Mouse (Mus musculus): Measurements from ENCODE around the gene Tmem174. TPM values are rescaled to one million over a fixed set of nuclear protein-coding genes. Genes with fewer than 3 reads are reported as not detected.

The Tmem174 gene
- total and polyA plus RNA-seq, 2 experiments, result not detected

DNA sequence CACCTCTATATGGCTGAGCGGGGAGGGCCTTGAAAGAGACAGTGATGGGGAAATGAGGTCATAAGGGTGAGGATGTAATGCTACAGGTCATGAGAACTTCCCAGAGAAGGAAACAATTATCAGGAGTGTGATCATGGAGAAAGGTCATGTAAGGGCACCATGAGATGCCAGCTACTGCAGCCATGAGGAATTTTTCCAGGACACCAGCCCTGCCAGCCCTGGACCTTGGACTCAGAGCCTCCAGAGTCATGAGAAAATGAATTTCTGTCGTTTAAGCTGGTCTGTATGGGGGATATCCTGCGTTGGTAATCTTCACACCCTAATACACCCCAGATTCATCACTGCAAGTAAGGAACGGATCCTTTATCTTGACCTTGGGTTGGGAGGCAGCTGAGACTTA is 36.7 kb upstream of the Tmem174 start:
- H3K4me1 ChIP-seq (ENCODE audit: control insufficient read depth, insufficient read depth, low read length), result no peaks in the 10 kb centered on the region
- H3K36me3 ChIP-seq (ENCODE audit: control insufficient read depth, insufficient read depth, low read length), result no peaks in the 10 kb centered on the region
- H3K4me3 ChIP-seq (ENCODE audit: insufficient read depth, low read depth, low read length), result no peak overlapping the region
- peak; percentile 12 for DNase-seq (ENCODE audit: extremely low read depth, low read depth, low spot score)
- H3K27me3 ChIP-seq (ENCODE audit: control insufficient read depth, insufficient read depth, low read length), result no peaks in the 10 kb centered on the region
- TF ChIP-seq POLR2A (IDR thresholded peaks at IDR 0.05; ENCODE audit: extremely low read depth, insufficient read depth, low read length), result no peak
- no peak for TF ChIP-seq CTCF (IDR thresholded peaks at IDR 0.05; ENCODE audit: low read depth, low read length)
- no peak overlapping the region for H3K27ac ChIP-seq (replicated peaks; ENCODE audit: insufficient read depth, low read depth, low read length)
- no peak overlapping the region for H3K9ac ChIP-seq (ENCODE audit: low read depth, low read length)
- WGBS, result 72% methylated on average over 4 of the region's 4 CpGs
- no peaks in the 10 kb centered on the region for H3K79me2 ChIP-seq (ENCODE audit: control insufficient read depth, insufficient read depth, low read length)

DNA sequence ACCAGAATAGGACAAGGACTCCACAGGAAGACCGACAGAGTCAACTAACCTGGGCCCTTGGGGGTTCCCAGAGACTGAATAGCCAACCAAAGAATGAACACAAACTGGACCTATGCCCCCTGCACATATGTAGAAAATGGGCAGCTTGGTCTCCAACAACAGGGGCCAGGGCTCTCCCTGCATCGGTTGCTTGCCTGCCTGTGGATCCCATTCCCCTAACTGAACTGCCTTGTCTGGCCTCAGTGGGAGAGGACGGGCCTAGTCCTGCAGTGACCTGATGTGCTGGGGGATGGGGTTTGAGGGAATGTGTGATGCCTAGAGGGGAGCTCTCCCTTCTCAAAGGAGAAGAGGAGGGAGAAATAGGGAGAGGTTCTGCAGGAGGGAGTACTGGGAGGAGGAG is 32.1 kb upstream of the Tmem174 start:
- TF ChIP-seq CTCF (IDR thresholded peaks at IDR 0.05; ENCODE audit: low read depth, low read length) (no peak), POLR2A (IDR thresholded peaks at IDR 0.05; ENCODE audit: extremely low read depth, insufficient read depth, low read length) (no peak)
- WGBS, result 92% methylated on average over 3 of the region's 3 CpGs
- no peaks in the 10 kb centered on the region for H3K36me3 ChIP-seq (ENCODE audit: control insufficient read depth, insufficient read depth, low read length)
- no peak overlapping the region for H3K4me3 ChIP-seq (ENCODE audit: insufficient read depth, low read depth, low read length)
- H3K27me3 ChIP-seq (ENCODE audit: control insufficient read depth, insufficient read depth, low read length), result no peaks in the 10 kb centered on the region
- no peak overlapping the region for H3K9ac ChIP-seq (ENCODE audit: low read depth, low read length)
- no peak overlapping the region for H3K27ac ChIP-seq (replicated peaks; ENCODE audit: insufficient read depth, low read depth, low read length)
- DNase-seq (ENCODE audit: extremely low read depth, low read depth, low spot score), result no peak
- H3K4me1 ChIP-seq (ENCODE audit: control insufficient read depth, insufficient read depth, low read length), result no peaks in the 10 kb centered on the region
- H3K79me2 ChIP-seq (ENCODE audit: control insufficient read depth, insufficient read depth, low read length), result no peaks in the 10 kb centered on the region

DNA sequence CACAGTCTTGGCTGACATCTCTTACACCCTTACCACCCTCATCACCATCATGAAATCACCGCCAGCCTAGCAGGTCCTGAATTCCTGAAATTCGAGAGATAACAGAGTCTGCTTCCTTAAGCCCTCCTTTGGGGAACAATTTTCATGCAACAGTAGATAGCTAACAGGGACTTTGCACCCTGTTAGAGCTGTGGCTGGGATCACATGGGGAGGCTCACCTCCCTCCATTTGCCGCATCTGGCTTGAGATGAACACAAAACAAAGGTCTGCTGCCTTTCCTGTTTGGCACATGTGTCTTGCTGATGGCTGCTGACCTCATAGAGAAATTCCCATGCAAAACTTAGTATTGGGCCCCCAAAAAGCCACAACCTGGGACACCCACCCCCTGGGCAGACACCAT is 30.1 kb upstream of the Tmem174 start:
- no peaks in the 10 kb centered on the region for H3K4me1 ChIP-seq (ENCODE audit: control insufficient read depth, insufficient read depth, low read length)
- H3K27ac ChIP-seq (replicated peaks; ENCODE audit: insufficient read depth, low read depth, low read length), result no peak overlapping the region
- WGBS, result 41% methylated on average over 3 of the region's 3 CpGs
- no peak for TF ChIP-seq CTCF (IDR thresholded peaks at IDR 0.05; ENCODE audit: low read depth, low read length)
- TF ChIP-seq POLR2A (IDR thresholded peaks at IDR 0.05; ENCODE audit: extremely low read depth, insufficient read depth, low read length), result no peak
- no peak for DNase-seq (ENCODE audit: extremely low read depth, low read depth, low spot score)
- no peak overlapping the region for H3K4me3 ChIP-seq (ENCODE audit: insufficient read depth, low read depth, low read length)
- no peaks in the 10 kb centered on the region for H3K36me3 ChIP-seq (ENCODE audit: control insufficient read depth, insufficient read depth, low read length)
- no peaks in the 10 kb centered on the region for H3K79me2 ChIP-seq (ENCODE audit: control insufficient read depth, insufficient read depth, low read length)
- no peak overlapping the region for H3K9ac ChIP-seq (ENCODE audit: low read depth, low read length)
- no peaks in the 10 kb centered on the region for H3K27me3 ChIP-seq (ENCODE audit: control insufficient read depth, insufficient read depth, low read length)

DNA sequence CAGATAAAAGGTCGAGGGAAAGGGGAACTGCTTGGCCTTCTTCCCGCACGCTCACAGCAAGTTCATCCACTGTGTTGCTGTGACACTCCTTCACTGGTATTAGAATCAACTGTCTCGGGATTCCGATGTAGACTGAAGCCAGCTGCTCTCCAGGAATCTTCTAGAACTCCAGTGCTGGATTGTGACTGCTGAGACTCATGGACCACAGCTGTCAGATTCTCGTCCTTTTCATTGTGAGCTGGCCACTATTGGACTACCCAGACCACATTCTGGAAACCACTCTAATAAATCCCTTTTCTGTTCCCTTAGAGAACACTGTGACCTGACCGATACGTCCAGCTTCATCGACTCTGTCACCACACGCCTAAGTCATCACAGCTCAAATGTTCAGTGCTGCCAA is 28.0 kb upstream of the Tmem174 start:
- no peaks in the 10 kb centered on the region for H3K4me1 ChIP-seq (ENCODE audit: control insufficient read depth, insufficient read depth, low read length)
- DNase-seq (ENCODE audit: extremely low read depth, low read depth, low spot score), result no peak
- 87% methylated on average over 10 of the region's 10 CpGs for WGBS
- H3K36me3 ChIP-seq (ENCODE audit: control insufficient read depth, insufficient read depth, low read length), result no peaks in the 10 kb centered on the region
- H3K9ac ChIP-seq (ENCODE audit: low read depth, low read length), result no peak overlapping the region
- H3K4me3 ChIP-seq (ENCODE audit: insufficient read depth, low read depth, low read length), result no peak overlapping the region
- H3K79me2 ChIP-seq (ENCODE audit: control insufficient read depth, insufficient read depth, low read length), result no peaks in the 10 kb centered on the region
- no peak overlapping the region for H3K27ac ChIP-seq (replicated peaks; ENCODE audit: insufficient read depth, low read depth, low read length)
- H3K27me3 ChIP-seq (ENCODE audit: control insufficient read depth, insufficient read depth, low read length), result no peaks in the 10 kb centered on the region
- no peak for TF ChIP-seq CTCF (IDR thresholded peaks at IDR 0.05; ENCODE audit: low read depth, low read length)
- TF ChIP-seq POLR2A (IDR thresholded peaks at IDR 0.05; ENCODE audit: extremely low read depth, insufficient read depth, low read length), result no peak

DNA sequence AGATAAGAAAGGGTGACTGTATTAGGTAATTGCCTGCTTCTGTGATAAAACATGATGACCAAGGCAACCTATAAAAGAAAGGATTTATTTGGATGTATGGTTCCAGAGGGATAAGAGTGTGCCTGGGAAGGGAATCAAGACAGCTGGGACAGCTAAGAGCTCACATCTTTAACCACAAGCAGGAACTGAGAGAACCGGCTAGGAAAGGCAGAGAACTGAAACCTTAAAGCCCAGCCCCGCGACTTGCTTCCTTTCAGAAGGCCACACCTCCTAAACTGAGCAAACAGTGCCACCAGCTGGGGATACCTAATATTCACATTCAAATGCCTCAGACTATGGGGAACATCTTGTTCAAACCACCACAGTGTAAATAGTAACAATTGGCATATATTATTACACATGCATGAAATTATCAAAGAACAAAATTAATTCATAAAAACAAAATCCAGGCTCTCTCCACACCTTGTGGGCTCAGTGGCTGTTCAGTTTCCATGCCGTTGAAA is 25.0 kb upstream of the Tmem174 start:
- Histone ChIP-seq H3K27me3 (ENCODE audit: control insufficient read depth, insufficient read depth, low read length) (no peaks in the 10 kb centered on the region), H3K36me3 (ENCODE audit: control insufficient read depth, insufficient read depth, low read length) (no peaks in the 10 kb centered on the region), H3K4me1 (ENCODE audit: control insufficient read depth, insufficient read depth, low read length) (no peaks in the 10 kb centered on the region), H3K79me2 (ENCODE audit: control insufficient read depth, insufficient read depth, low read length) (no peaks in the 10 kb centered on the region), H3K27ac (replicated peaks; ENCODE audit: insufficient read depth, low read depth, low read length) (no peak overlapping the region), H3K9ac (ENCODE audit: low read depth, low read length) (no peak overlapping the region), H3K4me3 (ENCODE audit: insufficient read depth, low read depth, low read length) (no peak overlapping the region)
- DNase-seq (ENCODE audit: extremely low read depth, low read depth, low spot score), result no peak
- 87% methylated on average over 4 of the region's 4 CpGs for WGBS
- TF ChIP-seq POLR2A (IDR thresholded peaks at IDR 0.05; ENCODE audit: extremely low read depth, insufficient read depth, low read length), result no peak
- no peak for TF ChIP-seq CTCF (IDR thresholded peaks at IDR 0.05; ENCODE audit: low read depth, low read length)

DNA sequence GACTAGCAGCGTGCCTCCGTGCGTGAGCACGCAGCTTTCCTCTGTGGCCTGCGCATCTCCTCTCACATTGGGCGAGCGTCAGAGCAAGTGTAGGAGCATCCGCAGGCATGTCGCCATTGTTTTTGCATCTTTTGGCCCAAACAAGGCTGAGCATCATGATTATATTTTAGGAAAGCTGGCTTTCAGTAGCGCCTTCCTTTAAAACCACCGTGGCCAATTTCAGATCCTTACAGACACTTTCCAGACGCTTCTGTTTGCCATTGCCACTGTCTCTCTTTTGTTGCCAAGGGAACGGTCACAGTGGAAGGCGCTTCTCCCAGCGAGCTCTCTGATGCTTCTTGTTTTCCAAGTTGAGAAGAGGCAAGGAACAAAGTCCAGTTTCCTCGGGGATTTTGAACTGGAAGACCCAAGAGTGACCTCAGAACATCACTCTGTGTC is 18.8 kb upstream of the Tmem174 start:
- peak; percentile 35 for DNase-seq (ENCODE audit: extremely low read depth, low read depth, low spot score)
- H3K4me1 ChIP-seq (ENCODE audit: control insufficient read depth, insufficient read depth, low read length), result no peaks in the 10 kb centered on the region
- no peak for TF ChIP-seq POLR2A (IDR thresholded peaks at IDR 0.05; ENCODE audit: extremely low read depth, insufficient read depth, low read length)
- no peak for TF ChIP-seq CTCF (IDR thresholded peaks at IDR 0.05; ENCODE audit: low read depth, low read length)
- H3K36me3 ChIP-seq (ENCODE audit: control insufficient read depth, insufficient read depth, low read length), result no peaks in the 10 kb centered on the region
- no peak overlapping the region for H3K27ac ChIP-seq (replicated peaks; ENCODE audit: insufficient read depth, low read depth, low read length)
- H3K79me2 ChIP-seq (ENCODE audit: control insufficient read depth, insufficient read depth, low read length), result no peaks in the 10 kb centered on the region
- H3K4me3 ChIP-seq (ENCODE audit: insufficient read depth, low read depth, low read length), result no peak overlapping the region
- H3K27me3 ChIP-seq (ENCODE audit: control insufficient read depth, insufficient read depth, low read length), result no peaks in the 10 kb centered on the region
- H3K9ac ChIP-seq (ENCODE audit: low read depth, low read length), result no peak overlapping the region
- 82% methylated on average over 16 of the region's 16 CpGs for WGBS
